Mouse (Mus musculus) left cerebral cortex, postnatal 25 days (tissue): Measurements from ENCODE around the gene 5730596B20Rik. TPM values are rescaled to one million over a fixed set of nuclear protein-coding genes. Genes with fewer than 3 reads are reported as not detected.

Experiments
- DNase-seq, 2 experiments: peaks; one replicate each; pipeline ENCODE4 v3.0.0; 2022; ENCODE audit warnings: low spot score in 2 of 2, mixed read lengths in 1 of 2
- intact Hi-C: fragments of 180-260 bp; cut with DNase I; formaldehyde crosslinking; loops from one replicate; pipeline ENCODE4 v1.15.1; 2025
- total RNA-seq, 2 experiments: library from RNA; stranded (reverse); gene quantifications; 2 replicates each; pipeline ENCODE4 v1.2.3; 2021

5730596B20Rik gene
- total RNA-seq, 2 experiments from 2014 or later: not detected

DNA sequence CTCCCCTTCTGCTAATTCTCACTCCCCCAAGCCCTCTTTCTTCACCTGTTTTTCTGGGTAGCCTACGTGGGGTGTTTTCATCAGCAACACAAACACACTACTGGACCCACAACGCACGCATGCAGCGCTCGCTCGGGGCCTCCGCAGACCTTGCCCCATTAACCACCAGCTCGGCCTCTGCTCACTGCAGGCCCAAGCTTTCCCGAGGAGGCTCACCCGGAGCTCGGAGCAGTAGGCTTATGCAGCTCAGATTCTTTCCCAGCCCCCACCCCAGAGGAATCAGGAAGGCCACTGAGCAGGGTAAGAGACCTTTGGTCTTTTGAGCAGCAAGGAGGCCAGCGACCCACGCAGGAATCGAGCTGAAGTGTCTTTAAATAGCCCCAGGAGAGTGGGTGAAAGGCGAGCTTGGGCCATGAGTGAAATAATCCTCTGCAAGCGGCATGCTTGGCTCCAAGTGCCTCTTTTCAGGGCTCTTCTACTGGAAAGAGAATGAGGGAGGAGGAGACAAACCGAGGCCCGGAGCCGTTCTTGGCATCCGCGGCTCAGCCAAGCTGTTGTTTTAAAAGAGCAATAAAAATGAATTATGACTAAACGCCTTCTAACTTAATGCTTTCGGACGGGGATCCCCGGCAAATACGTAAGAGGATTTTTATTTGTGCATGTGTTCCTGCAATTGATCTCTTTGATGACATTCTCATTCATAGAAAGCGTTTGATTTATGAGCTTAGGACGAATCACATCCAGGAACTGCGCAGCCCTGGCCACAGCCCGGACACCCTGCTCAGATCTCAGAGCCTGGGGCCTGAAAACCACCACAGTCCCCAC, 16.6 kb upstream of the 5730596B20Rik start:
- no peak for DNase-seq
- intact Hi-C loops: loop anchor here (5.0 kb wide), 3 partner anchors 42 to 152 kb away; partner anchors contain the start of genes Evx1 and Hoxa5

DNA sequence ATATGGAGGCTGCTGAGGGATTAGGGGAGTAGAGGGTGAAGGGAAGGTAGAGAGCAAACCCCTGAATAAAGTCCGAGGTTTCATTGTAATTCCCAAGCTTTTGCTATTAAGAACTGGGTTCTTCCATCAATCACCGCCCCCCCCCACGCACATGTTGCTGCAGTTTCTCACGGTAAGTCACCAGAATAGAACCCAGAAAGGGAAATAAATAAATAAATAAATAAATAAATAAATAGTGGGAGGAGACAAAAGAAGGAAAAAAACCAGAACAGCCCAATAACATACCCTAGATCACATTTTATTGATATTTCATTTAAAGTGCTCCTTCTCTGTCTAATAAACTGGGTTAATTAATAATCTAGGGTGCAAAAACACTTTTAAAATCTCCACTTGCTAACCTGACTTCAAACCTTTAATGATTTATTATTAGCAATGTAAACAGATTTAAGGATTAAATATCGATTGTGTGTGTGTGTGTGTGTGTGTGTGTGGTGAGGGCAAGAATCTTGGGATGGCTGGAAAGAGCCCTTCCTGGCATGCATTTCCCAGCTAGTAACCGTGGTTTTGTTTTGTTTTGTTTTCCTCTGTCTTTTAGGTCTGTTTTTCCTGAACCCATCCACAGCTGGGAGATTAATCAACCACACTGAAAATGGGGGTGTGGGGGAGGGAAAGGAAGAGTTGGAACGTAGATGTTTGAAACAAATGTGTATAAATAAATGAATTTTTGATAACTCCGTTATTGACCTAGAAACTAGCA, 15.8 kb upstream of the 5730596B20Rik start:
- intact Hi-C loops: loop anchor here (5.0 kb wide), 3 partner anchors 41 to 151 kb away; partner anchors contain the start of genes Evx1 and Hoxa5
- DNase-seq: no peak

DNA sequence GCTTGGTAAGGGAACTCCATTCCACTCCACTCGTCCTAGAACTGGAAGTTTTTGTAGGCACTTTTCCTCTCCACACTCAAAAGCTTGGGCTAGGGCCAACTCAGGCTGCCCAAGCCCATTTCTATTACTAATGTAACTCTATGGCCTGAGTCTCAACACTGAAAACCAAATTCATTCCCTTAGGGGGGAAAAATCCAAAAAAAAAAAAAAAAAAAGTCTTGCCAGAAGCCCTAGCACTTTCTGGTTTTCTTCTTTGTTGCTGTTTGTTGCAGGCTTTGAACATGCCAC, 15.3 kb upstream of the 5730596B20Rik start:
- intact Hi-C loops: loop anchor here (5.0 kb wide), 3 partner anchors 40 to 150 kb away; partner anchors contain the start of genes Evx1 and Hoxa5
- DNase-seq: no peak

DNA sequence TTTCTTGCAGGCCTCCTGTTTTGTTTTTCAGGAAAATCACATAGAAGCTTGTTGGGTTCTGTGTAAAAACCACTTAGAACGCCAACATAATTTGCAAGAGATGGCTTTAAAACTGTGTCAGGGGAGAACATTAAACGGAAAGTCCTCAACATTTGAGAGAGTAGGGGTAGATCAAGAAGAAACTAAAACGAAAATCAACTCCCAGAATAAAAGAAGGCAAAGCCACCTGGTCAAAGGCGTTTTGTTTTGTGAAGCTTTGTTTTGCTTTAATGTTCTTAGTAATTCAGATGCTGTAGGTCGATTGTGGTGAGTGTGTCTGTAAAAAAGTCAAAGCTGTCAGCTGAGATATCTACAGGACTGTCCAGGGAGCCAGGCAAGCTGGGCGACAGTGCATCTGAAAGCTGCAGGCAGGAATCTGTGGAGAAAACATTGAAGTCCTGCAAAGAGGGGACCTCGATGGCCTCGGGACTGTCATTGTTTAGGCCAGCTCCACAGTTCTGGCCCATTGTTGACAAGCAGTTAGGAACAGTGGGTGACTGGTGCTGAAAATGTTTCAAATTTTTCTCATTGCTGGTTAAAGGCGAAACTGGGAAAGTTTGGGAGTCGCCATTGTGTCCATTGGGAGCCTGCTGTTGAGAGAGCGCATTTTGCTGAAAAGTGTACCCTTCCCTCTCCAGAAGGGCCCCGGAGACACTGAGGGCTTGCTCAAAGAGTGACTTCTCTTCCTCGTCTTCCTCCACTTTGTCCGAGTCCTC, 14.5 kb upstream of the 5730596B20Rik start:
- DNase-seq: no peak
- intact Hi-C loops: loop anchor here (5.0 kb wide), 3 partner anchors 40 to 150 kb away; partner anchors contain the start of genes Evx1 and Hoxa5

DNA sequence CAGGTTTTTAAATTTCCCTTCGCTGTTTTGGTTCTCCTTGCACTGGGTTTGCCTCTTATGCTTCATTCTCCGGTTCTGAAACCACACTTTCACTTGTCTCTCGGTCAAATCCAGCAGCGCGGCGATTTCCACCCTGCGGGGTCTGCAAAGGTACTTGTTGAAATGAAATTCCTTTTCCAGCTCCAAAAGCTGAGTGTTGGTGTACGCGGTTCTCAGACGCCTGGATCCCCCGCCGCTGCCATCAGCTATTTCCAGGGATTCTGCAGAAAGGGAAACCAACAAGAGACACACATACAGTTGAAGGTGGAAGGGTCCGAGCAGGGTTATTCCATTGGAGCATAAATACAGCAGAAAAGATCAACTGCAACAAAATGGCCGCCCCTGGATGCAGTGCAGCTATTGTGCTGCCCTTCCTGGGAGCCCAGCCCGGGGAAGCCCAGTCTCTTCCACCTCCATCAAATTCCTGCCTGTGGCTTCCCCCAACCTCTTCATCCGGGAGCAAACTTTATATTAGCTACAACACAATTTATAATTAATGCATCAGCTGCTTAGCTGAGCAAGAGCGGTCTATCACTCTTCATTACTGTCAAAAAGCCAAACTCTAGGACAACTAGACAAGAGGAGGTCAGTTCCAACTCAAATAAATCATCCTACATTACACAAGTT, 13.8 kb upstream of the 5730596B20Rik start:
- DNase-seq: no peak
- intact Hi-C loops: loop anchor here (5.0 kb wide), 3 partner anchors 39 to 149 kb away; partner anchors contain the start of genes Evx1 and Hoxa5

DNA sequence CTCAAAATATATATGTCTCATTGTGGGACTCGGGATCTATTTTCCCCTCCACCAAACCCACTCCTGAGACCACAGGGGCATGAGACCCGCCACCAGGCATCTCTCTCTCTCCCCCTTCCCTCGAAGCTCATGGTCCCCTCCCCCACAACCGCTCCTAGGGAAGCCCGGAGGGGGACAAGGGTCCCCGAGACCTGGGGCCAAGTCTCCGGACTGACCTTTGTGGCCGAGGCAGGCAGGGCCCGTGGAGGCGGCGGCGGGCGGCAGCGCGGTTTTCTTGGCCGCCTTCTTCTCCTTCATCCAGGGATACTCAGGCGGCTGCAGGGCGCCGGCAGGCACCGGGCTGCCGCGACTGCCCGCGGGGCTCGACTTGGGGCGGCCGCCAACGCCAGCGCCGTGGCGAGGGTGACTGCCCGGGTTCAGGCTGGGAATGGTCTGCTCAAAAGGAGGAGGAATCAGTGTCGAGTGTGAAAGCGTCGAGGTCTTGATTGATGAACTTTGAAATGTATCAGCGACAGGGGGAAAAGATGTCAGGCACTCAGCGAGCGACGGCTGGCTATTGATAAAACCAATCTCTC, 13.2 kb upstream of the 5730596B20Rik start:
- no peak for DNase-seq
- intact Hi-C loops: loop anchor here (5.0 kb wide), 3 partner anchors 38 to 148 kb away; partner anchors contain the start of genes Evx1 and Hoxa5

DNA sequence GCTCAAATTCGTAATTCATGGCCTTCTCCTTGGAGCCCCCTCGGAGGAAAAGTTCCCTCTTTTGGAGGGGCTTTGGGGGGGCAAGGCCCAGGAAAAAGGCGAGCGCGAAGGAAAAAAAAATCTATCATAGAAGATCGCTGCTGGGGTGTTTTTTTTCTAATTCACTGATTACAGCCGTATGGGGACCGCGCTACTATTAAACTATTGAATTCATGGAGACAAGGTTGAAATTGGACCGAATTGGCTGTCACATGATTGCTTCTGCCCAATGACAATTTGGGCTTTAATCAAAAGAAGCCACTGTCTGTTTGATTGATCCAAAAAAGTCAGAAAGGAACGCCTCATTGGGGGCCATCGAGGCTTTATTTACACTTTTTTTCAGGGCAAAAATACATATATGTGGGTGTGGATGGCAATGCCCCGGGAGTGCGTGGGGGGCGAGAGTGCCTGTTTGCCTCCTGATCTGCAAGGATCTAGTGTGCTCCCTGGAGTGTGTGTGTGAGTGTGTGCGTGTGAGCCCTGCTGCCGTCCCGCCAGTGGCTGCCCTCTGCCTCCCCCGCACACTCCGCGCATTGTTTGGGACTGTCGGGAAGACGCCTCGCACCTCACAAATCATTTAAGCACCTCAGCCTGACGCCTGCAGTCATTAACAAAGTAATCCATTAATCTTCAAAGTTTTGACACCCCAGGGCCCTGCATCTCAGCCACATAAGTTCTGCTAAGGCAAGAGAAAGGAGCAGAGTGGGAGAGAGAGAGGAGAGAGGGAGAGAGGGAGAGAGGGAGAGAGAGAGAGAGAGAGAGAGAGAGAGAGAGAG, 12.5 kb upstream of the 5730596B20Rik start, which contains the start of gene Hoxa2:
Hoxa2 (minus strand) TSS at position 206 of the 815 bp plus-strand sequence.
- intact Hi-C loops: loop anchor here (5.0 kb wide), 3 partner anchors 37 to 147 kb away; partner anchors contain the start of genes Evx1 and Hoxa5
- DNase-seq: no peak

DNA sequence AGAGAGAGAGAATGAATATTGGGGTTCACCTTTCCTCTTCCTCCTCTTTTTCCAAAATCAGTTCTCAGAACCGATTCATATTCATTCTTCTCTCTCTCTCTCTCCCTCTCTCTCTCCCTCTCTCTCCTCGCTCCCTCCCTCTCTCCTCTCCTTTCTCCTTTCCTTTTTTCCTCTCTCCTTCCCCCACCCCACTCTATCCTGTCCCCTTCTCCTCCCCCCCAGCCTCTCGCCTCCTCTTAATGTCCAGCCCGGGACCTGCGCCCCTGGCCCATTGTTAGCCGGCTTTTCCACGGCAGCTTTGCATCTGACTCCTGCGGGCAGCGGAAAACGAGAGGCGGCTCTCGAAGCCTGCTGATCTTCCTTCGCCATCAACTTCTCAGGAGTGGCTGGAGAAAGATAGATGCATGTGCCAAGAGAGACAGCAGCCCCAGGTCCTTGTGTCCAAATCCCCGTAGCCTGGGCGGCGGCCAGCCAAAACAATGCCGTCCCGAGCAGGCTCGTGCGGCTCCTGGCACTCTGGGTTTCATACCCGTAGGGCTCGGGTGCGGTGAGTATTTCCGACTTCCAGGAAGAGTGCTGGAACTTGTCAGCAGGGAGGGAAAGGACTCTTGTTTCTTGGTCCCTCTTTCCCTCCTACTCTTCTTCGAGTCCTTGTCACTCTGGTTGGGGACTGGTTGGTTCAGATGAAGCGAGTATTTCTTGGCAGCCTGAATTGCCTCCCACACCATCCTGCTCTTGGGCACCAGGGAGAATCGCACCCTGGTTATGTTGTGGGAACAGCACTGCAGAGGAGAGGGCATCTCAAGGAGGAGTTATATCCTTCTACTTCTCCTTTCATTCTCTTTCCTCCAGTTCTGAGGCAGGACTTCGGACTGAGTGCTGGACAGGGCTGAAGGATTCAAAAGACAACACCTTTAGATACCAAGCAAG, 11.6 kb upstream of the 5730596B20Rik start:
- DNase-seq: no peak
- intact Hi-C loops: no loop called here

DNA sequence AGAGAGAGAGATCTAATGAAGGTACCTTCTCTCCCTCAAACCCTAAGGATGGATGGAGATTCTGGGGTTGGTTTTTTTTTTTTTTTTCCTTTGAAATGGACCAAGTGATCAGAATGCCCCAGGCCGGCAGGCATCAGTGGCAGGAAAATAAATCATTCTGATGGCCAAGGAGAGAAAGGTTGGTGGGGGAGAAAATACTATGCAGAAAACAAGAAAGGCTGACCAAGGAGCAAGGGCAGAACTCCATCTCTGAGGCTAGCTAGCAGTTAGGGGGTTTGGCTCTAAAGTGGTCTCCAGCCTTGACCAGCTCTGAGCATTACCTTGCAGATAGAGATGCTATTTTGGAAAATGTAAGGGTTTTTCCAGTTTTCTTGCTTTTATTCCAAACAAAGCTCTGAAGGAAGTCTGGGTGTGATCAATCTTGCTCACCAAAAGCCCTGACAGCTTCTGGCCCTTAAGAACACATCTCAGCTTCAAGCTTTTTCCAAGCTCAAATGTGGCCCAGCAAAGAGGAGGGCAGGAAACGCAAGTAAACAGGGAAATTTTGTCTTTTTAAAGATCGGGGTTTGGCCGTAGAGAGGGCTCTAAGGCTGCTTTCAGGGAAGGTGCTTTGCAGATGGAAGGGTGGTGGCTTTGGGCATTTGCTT, 10.7 kb upstream of the 5730596B20Rik start:
- intact Hi-C loops: no loop called here
- no peak for DNase-seq

DNA sequence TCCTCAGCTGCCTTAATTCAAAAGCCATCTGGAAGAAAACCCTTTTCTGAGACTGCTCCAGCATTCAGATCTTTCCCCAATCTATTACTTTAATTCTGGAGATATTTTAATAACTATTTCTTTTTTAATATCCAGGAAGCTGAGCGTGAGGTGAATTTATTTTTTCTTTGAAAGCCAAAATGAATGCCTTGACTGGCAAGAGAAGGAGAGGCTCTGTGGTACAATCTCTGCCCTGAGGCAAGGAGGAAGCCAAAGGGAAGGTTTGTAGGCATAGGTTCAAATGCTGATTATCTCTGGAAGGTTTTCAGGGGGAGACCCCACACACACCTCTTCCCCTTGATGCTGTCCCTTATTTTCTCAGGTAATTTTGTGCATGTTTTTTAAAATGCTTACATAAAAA, 10.1 kb upstream of the 5730596B20Rik start:
- no peak for DNase-seq
- intact Hi-C loops: no loop called here

DNA sequence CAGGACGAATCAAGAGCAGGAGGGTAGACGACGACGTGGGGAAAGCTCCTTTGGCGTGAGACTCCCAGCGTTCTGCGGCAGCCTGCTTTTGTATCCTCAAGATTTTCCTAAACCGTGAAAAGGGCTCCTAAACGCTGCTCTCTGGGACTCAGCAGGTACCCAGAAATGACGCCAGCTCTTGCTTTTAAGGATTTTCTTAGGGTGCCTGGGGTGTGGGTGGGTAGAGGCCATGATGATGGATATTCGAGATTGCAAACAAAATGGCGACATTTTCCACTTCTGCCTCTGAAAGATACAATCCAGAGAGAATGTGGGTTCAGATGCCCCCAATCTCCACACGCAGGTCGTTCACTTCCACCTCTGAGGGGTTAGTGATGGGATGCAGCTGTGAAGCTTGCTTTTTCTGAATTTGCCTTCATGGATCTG, 9.5 kb upstream of the 5730596B20Rik start:
- intact Hi-C loops: no loop called here
- no peak for DNase-seq

DNA sequence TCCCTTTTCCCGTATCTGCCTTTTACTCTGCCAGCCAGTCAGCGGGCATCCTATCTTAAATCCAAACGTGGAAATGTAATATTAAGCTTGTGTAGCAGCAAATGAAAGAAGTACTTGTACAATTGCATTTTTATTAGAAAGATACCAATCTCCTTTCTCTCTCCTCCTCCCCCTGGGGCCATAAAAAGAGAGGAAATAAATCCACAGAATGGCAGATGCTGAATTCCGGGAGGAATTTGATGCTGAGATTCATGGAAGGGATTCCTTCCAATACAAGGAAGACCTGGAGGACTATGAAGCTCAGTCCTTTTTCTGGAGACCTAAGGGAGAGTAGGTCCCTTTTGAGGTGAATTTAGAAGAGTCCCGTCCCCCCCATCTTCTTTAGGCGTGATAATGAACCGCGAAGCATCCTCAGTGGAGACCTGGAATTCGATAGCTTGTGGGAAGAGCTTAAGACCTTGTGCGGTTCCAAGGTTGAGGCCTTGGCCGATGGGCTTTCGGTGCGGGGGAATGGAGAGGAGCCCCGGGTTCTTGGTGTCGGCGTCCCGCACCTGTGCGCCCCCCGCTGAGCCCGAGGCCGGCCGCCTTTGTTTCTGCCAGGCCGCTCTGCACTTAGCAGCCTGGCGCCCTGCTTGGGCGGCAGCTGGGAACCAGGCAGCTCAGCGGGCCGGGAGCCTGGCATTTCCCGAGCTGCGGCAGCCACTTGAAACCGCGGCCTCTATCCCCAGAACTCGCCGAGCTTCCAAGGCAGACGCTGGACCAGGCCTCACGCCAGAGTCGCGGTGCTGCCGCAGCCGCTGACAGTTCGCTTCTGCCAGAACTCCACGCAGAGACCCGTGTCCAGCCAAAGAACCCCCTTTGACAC, 8.9 kb upstream of the 5730596B20Rik start:
- no peak for DNase-seq
- intact Hi-C loops: no loop called here

DNA sequence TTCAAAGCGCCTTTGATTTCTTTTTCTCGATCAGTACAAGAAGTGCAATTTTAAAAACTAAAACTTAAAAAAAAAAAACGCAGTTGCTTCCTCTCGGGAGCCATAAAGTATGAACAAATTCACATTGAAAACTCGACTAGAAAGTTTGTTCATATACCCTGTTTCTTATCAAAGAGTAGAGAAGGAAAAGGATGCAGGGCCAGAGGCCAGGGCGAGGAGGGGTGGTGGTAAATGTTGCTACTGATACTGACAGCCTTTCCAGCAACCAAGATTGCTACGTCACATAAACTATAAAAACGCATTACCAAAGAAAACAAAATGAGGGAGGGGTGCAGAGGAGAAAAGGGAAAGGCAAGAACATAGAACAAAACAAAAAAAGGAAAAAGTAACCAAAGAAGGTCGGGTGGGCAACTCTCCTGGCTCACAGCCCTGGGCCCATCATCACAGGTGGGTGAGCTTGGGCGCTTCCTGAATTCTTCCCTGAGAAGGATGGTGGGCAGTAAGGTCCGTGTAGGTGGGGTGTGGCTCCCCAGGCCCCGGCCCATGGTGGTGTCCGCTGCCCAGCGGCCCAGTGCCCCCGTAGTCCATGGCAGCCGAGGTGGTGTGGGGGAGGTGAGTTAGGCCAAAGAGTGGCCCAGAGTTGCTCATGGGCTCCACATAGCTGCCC, 7.7 kb upstream of the 5730596B20Rik start:
- intact Hi-C loops: no loop called here

DNA sequence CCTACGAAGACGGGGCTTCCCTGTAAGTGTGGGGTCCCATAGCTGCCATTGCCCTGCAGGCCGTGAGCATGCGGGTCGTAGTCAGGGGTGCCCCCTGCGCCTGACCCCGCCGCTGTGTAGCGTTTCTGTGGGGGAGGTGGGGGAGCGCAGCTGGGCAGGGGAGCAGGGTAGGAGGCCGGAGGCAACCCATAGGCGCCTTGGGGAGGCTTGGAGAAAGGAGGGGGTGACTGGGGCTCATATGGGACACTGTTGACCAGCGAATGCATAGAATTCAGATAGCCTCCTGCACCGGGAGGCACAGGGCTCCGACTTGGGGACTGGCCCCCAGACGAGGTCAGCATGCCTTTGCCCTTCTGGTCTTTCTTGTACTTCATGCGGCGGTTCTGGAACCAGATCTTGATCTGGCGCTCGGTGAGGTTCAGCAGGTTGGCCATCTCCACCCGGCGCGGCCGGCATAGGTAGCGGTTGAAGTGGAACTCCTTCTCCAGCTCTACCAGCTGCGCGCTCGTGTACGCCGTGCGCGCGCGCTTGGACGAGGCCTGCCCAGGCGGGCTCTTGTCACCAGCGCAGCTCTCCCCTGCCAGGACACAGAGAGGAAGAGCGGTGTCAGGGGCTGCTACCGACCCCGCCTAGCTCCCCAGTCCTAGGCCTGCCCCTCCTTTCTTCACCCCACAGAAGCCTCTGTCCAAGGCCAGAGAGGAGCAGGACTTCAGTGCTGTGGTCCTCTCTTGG, 7.0 kb upstream of the 5730596B20Rik start:
- no peak for DNase-seq
- intact Hi-C loops: no loop called here

More for the DNA sequence above, 7.7 kb upstream of the 5730596B20Rik start:
- no peak for DNase-seq

DNA sequence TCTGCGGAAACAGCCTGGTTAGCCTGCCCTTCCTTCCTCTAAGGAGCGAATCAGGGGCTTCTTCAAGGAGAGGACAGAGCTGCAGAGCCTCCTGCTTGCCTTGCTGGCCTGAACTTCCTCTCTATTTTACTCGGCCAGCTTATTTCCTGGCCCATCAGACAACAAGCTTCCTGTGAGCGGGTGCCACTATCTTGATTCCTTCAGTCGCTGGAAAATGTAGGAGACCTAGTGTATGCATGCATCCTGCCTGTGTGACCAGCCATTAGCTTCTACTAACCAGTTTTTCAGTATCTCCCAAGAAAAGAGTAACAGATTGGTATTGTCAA, 6.4 kb upstream of the 5730596B20Rik start:
- intact Hi-C loops: no loop called here
- DNase-seq: no peak
